13 mouse cellular contexts compared by ENCODE assay signal in the genomic region with DNA sequence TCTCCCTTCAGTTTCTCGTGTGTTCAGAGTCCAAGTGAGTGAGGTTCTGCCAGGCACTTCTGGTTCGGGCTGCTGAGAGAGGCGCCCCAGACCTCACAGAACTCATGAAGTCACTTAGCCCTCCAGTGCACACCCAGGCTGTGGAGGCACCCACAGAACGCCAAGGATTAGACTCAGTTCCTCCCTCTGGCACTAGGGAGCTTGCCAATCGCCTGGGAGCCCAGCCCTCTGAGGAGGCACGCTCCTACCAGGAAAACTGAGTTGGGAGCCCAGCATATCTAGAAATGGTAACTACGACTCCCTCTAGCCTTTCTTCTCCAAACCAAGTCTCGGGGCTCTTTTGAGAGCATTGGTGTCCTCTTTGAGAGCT. TPM values are rescaled to one million over a fixed set of nuclear protein-coding genes. Genes with fewer than 3 reads are reported as not detected.
A peak's percentile ranks its signal among the peaks of the same experiment; 100 is the strongest.
DNase-seq lines count a peak whose midpoint lies in the region; ATAC-seq and TF ChIP-seq lines count a peak whose summit lies in the region.
"Had no signal": no experiment of that assay in that cellular context is flagged by ENCODE, and none has a peak within 500 bp of the region (broad histone marks: within the 10 kb centered on the region; RNA-seq: fewer than 3 reads in every experiment).

No protein-coding gene starts in this region.

- no peak for DNase-seq in heart, embryonic 10.5 days (ENCODE audit: low spot score)
- DNase-seq in heart, adult 18-20 months: no peak
- no peak for DNase-seq in liver, postnatal 0 days
- DNase-seq in embryo, embryonic 11 days: no peak
- DNase-seq: B cell, adult 2 months; cerebellum, postnatal 25 days; kidney, adult 2 months had no signal

- 67% methylated on average over 8 of the region's 8 CpGs for WGBS in heart, embryonic 10.5 days
- 52% methylated on average over 8 of the region's 8 CpGs for WGBS in liver, embryonic 15.5 days (ENCODE audit: insufficient replicate concordance)
- WGBS in liver, postnatal 0 days (ENCODE audit: insufficient replicate concordance): 65% methylated on average over 8 of the region's 8 CpGs
- WGBS in forebrain, embryonic 13.5 days: 76% methylated on average over 8 of the region's 8 CpGs
- WGBS in neural tube, embryonic 13.5 days: 77% methylated on average over 8 of the region's 8 CpGs

- no peaks in the 10 kb centered on the region for H3K9me3 ChIP-seq in heart, embryonic 10.5 days
- H3K9me3 ChIP-seq in liver, embryonic 15.5 days (replicated peaks): no peaks in the 10 kb centered on the region
- no peaks in the 10 kb centered on the region for H3K9me3 ChIP-seq in liver, postnatal 0 days (ENCODE audit: low read length)
- H3K9me3 ChIP-seq in forebrain, embryonic 13.5 days (replicated peaks): no peaks in the 10 kb centered on the region
- H3K9me3 ChIP-seq in neural tube, embryonic 13.5 days: no peaks in the 10 kb centered on the region
- H3K9me3 ChIP-seq: megakaryocyte, embryonic 14.5 days had no signal

- H3K4me1 ChIP-seq in heart, embryonic 10.5 days: peaks cover 71% of the 10 kb centered on the region
- no peaks in the 10 kb centered on the region; the same call in 1 of the 2 replicates for H3K4me1 ChIP-seq in liver, embryonic 15.5 days (replicated peaks)
- H3K4me1 ChIP-seq in liver, postnatal 0 days (ENCODE audit: insufficient read depth): no peaks in the 10 kb centered on the region
- peaks cover 33% of the 10 kb centered on the region for H3K4me1 ChIP-seq in forebrain, embryonic 13.5 days
- H3K4me1 ChIP-seq in neural tube, embryonic 13.5 days (replicated peaks): peaks cover 57% of the 10 kb centered on the region

- H3K4me2 ChIP-seq in liver, embryonic 15.5 days: no peak overlapping the region
- H3K4me2 ChIP-seq in liver, postnatal 0 days (ENCODE audit: low read depth, low read length): no peak overlapping the region
- H3K4me2 ChIP-seq in forebrain, embryonic 13.5 days: no peak overlapping the region
- H3K4me2 ChIP-seq in neural tube, embryonic 13.5 days: no peak overlapping the region

- no peak overlapping the region for H3K9ac ChIP-seq in liver, embryonic 15.5 days
- no peak overlapping the region for H3K9ac ChIP-seq in liver, postnatal 0 days (replicated peaks)
- H3K9ac ChIP-seq in forebrain, embryonic 13.5 days: no peak overlapping the region
- 0 out of 2 replicates have a peak overlapping the region, but pooled peaks have one; percentile 17 for H3K9ac ChIP-seq in neural tube, embryonic 13.5 days

- ATAC-seq in liver, embryonic 15.5 days (ENCODE audit: insufficient read depth): no peak
- no peak for ATAC-seq in liver, postnatal 0 days
- ATAC-seq in forebrain, embryonic 13.5 days: peak; percentile 17; the same call in 1 of the 2 replicates
- no peak for ATAC-seq in neural tube, embryonic 13.5 days (ENCODE audit: low read depth)
- no peak for ATAC-seq in megakaryocyte progenitor cell, adult 5-6 weeks (replicated peaks; ENCODE audit: poor library complexity)
- ATAC-seq: Patski had no signal

- H3K27ac ChIP-seq in heart, embryonic 10.5 days: peak overlapping the region; percentile 72
- 0 out of 2 replicates have a peak overlapping the region, but pooled peaks have one; percentile 9 for H3K27ac ChIP-seq in liver, embryonic 15.5 days (replicated peaks)
- no peak overlapping the region for H3K27ac ChIP-seq in liver, postnatal 0 days (ENCODE audit: low read depth)
- H3K27ac ChIP-seq in forebrain, embryonic 13.5 days: peak overlapping the region; percentile 60
- peak overlapping the region; percentile 74 for H3K27ac ChIP-seq in neural tube, embryonic 13.5 days (replicated peaks)

- H3K4me3 ChIP-seq in heart, embryonic 10.5 days: no peak overlapping the region
- H3K4me3 ChIP-seq in liver, embryonic 15.5 days (replicated peaks): no peak overlapping the region
- no peak overlapping the region for H3K4me3 ChIP-seq in liver, postnatal 0 days (ENCODE audit: low read depth, low read length)
- no peak overlapping the region for H3K4me3 ChIP-seq in forebrain, embryonic 13.5 days
- no peak overlapping the region for H3K4me3 ChIP-seq in neural tube, embryonic 13.5 days
- H3K4me3 ChIP-seq: megakaryocyte, embryonic 14.5 days had no signal

- TF ChIP-seq CTCF in liver, postnatal 0 days (IDR thresholded peaks at IDR 0.05; ENCODE audit: low read depth): no peak

- H3K27me3 ChIP-seq in heart, embryonic 10.5 days (ENCODE audit: insufficient read depth, poor library complexity, severe bottlenecking): no peaks in the 10 kb centered on the region
- H3K27me3 ChIP-seq in liver, embryonic 15.5 days: no peaks in the 10 kb centered on the region
- H3K27me3 ChIP-seq in liver, postnatal 0 days (ENCODE audit: insufficient read depth, low read length): no peaks in the 10 kb centered on the region
- H3K27me3 ChIP-seq in forebrain, embryonic 13.5 days: no peaks in the 10 kb centered on the region
- no peaks in the 10 kb centered on the region for H3K27me3 ChIP-seq in neural tube, embryonic 13.5 days
- H3K27me3 ChIP-seq: Patski had no signal

- no peaks in the 10 kb centered on the region for H3K36me3 ChIP-seq in heart, embryonic 10.5 days
- H3K36me3 ChIP-seq in liver, embryonic 15.5 days (replicated peaks): no peaks in the 10 kb centered on the region
- H3K36me3 ChIP-seq in liver, postnatal 0 days (replicated peaks; ENCODE audit: insufficient read depth, low read length): no peaks in the 10 kb centered on the region
- no peaks in the 10 kb centered on the region for H3K36me3 ChIP-seq in forebrain, embryonic 13.5 days (ENCODE audit: poor library complexity, severe bottlenecking)
- H3K36me3 ChIP-seq in neural tube, embryonic 13.5 days: no peaks in the 10 kb centered on the region

- no peak for TF ChIP-seq EP300 in liver, postnatal 0 days (IDR thresholded peaks at IDR 0.05; ENCODE audit: low read depth)

RNA-seq across cellular contexts. Expression of gene Dlk1, which starts 40.6 kb away (rescaled TPM):
- 56.8 and 345 TPM in 2 replicates for polyA plus RNA-seq in heart, embryonic 10.5 days (2016; fragmentation: Nextera tagmentation; extraction: Ambion mirVana)
- total RNA-seq in heart, adult 18-20 months (2021): under 1 TPM in 1 of 2 experiments, not detected in 1; 0.90 TPM
- 455 and 460 TPM in 2 replicates for polyA plus RNA-seq in liver, embryonic 15.5 days (2015; fragmentation: Nextera tagmentation; extraction: Ambion mirVana)
- polyA plus RNA-seq in liver, postnatal 0 days (2015; fragmentation: Nextera tagmentation; extraction: Ambion mirVana): 50.7 and 52.1 TPM in 2 replicates
- 69.3 and 118 TPM in 2 replicates for polyA plus RNA-seq in forebrain, embryonic 13.5 days (2015; fragmentation: Nextera tagmentation; extraction: Ambion mirVana)
- polyA plus RNA-seq in neural tube, embryonic 13.5 days (2015; fragmentation: Nextera tagmentation; extraction: Ambion mirVana): 77.7 and 96.5 TPM in 2 replicates
- 0.64 TPM in 1 of 2 replicates, not detected in the other for total RNA-seq in megakaryocyte progenitor cell, adult 5-6 weeks (2015)
- total RNA-seq in megakaryocyte progenitor cell, adult 5-6 weeks (2017): not detected in 2 replicates
- polyA plus RNA-seq: Patski had no signal
